Comparison of ENCODE assay signal across 8 mouse cellular contexts in the genomic region with DNA sequence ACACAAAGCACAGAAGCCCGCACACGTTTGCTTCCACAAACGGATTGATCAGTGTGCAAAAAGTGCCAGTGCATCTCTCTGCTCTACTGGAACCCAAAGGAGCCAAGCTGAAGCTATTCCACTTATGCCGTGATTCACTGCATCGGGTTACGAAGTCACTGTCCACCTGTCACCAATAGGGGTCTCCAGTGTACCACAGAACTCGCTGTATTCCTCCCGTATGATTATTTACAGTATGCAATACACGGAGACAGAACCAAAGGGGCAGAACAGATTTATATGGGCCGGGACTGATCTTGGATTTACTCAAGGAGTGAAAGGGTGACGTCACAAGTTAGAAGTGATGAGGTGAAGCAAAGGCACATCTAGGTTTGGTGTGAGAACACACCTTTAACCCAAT.
DNase-seq lines count a peak whose midpoint lies in the region; ATAC-seq lines count a peak whose summit lies in the region.

No protein-coding gene starts in this region.

- H3K4me1 ChIP-seq in hindbrain, embryonic 16.5 days (ENCODE audit: control insufficient read depth, insufficient read depth, low read depth, low read length) = peaks cover 12% of the 10 kb centered on the region

- ATAC-seq in hindbrain, embryonic 16.5 days = peak; percentile 81
- ATAC-seq in monocyte, adult 5-6 weeks (replicated peaks; ENCODE audit: insufficient number of reproducible peaks, low FRiP score, low TSS enrichment, poor library complexity, severe bottlenecking) = no peak

- H3K36me3 ChIP-seq in hindbrain, embryonic 16.5 days (ENCODE audit: control insufficient read depth, insufficient read depth, low read length) = no peaks in the 10 kb centered on the region

- no peak overlapping the region for H3K9ac ChIP-seq in hindbrain, embryonic 16.5 days (ENCODE audit: low read depth, low read length)

- peak; percentile 34 for DNase-seq in adrenal gland, adult 2 months
- peak; percentile 47 to 78 for DNase-seq in cerebellum, postnatal 4 days (ENCODE audit: low spot score in 2 of 2)
- DNase-seq in gastrocnemius, adult 18-20 months (ENCODE audit: low spot score) = peak; percentile 42
- peak; percentile 75 to 89 for DNase-seq in layer of hippocampus, postnatal 14 days (ENCODE audit: low spot score in 2 of 2)
- DNase-seq in lung, postnatal 25 days (ENCODE audit: low spot score) = peak; percentile 68
- DNase-seq in right cerebral cortex, postnatal 14 days = peak; percentile 51

- no peak overlapping the region for H3K4me3 ChIP-seq in hindbrain, embryonic 16.5 days (ENCODE audit: low read length)

- no peak overlapping the region for H3K27ac ChIP-seq in hindbrain, embryonic 16.5 days (ENCODE audit: low read depth, low read length)

- peaks cover 8% of the 10 kb centered on the region for H3K27me3 ChIP-seq in hindbrain, embryonic 16.5 days (replicated peaks; ENCODE audit: control insufficient read depth, insufficient read depth, low read length)

- WGBS in hindbrain, embryonic 16.5 days = 3% methylated on average over 11 of the region's 11 CpGs

- peak overlapping the region; percentile 48 for H3K4me2 ChIP-seq in hindbrain, embryonic 16.5 days (ENCODE audit: low read length)

- H3K9me3 ChIP-seq in hindbrain, embryonic 16.5 days (ENCODE audit: control insufficient read depth, low read length) = no peaks in the 10 kb centered on the region
